Mouse (Mus musculus): ENCODE data around the gene Gli2. TPM values are rescaled to one million over a fixed set of nuclear protein-coding genes. Genes with fewer than 3 reads are reported as not detected.
A peak's percentile ranks its signal among the peaks of the same experiment; 100 is the strongest.

The Gli2 gene
- polyA plus RNA-seq, 1 experiment from 2014 or later: 2.5 TPM

DNA sequence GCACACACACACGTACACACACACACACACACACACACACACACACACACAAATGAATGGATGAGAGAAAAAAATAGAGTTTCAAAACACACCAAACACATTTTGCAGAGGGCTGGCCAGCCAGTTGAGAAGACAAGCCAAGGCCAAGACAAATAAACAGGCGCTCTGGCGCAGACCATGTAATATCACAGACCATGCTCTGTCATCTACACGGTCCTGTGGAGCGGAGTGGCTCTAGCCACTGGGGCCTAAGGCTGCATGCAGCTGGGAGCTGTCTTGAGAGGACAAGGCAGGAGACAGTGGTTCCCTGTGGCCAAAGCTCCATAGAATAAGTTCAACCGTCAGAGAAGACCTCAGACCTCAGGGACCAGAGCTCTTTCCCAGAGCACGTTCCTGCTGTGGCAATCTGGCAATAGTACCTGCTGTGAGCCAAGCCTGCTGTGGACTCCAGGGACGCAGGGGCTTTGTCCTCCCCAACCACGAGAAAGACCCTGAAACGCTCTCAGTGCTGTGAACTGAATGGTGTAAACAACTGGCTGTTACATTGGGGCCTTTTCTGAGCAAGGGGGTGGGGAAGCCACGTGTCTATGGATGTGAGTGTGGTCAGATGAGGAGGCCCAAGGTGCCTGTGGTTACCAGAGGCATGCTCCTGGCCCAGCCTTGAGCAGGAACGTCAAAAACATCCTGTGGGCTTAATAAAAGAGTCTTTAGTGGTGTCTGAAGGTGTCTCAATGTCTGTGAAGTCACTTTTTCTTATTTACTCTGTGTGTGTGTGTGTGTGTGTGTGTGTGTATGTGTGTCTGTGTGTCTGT, 125.7 kb downstream of the Gli2 start:
- no peak overlapping the region for H3K4me2 ChIP-seq
- no peak overlapping the region for H3K27ac ChIP-seq (replicated peaks)
- H3K36me3 ChIP-seq: no peaks in the 10 kb centered on the region
- no peaks in the 10 kb centered on the region for H3K9me3 ChIP-seq
- no peaks in the 10 kb centered on the region for H3K27me3 ChIP-seq
- H3K4me3 ChIP-seq: no peak overlapping the region
- 60% methylated on average over 12 of the region's 12 CpGs for WGBS
- no peak for ATAC-seq (ENCODE audit: low FRiP score, low read depth)
- no peak overlapping the region for H3K9ac ChIP-seq
- H3K4me1 ChIP-seq (replicated peaks): no peaks in the 10 kb centered on the region

- H3K9me3 ChIP-seq: no peaks in the 10 kb centered on the region
- no peak overlapping the region for H3K4me3 ChIP-seq
- H3K9ac ChIP-seq: no peak overlapping the region
- H3K27ac ChIP-seq (replicated peaks): no peak overlapping the region
- no peaks in the 10 kb centered on the region for H3K4me1 ChIP-seq (replicated peaks)
- H3K4me2 ChIP-seq: no peak overlapping the region
- ATAC-seq (ENCODE audit: low FRiP score, low read depth): no peak
- H3K36me3 ChIP-seq: no peaks in the 10 kb centered on the region
- 67% methylated on average over 7 of the region's 7 CpGs for WGBS
- no peaks in the 10 kb centered on the region for H3K27me3 ChIP-seq
Observed at GRCm38 (mm10) chr1:118926556-118926955, 126.9 kb downstream of the Gli2 start.

DNA sequence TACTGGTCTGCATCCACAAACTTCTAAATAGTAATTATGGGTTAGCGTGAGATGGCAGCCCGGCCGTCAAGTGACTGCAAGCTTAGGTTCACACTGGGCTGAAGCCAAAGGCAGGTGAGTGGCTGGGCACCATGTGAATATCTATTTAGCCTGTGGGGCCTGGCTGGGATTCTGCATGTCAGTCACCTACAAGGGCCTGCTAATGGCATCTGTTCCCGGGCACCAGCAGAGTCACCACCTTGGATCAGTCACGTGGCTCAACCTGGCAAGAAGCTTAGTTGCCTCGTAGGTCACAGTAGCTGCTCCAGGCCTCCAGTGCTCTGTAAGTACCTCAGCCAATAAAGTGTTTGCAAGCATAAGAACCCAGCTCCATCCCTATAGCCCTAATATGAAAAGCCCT, 131.2 kb downstream of the Gli2 start:
- H3K4me1 ChIP-seq (replicated peaks): peaks cover 8% of the 10 kb centered on the region; the same call in 1 of the 2 replicates
- WGBS: 76% methylated on average over 6 of the region's 6 CpGs
- H3K27ac ChIP-seq (replicated peaks): no peak overlapping the region
- no peaks in the 10 kb centered on the region for H3K27me3 ChIP-seq
- ATAC-seq (ENCODE audit: low FRiP score, low read depth): no peak
- H3K9me3 ChIP-seq: no peaks in the 10 kb centered on the region
- H3K4me3 ChIP-seq: no peak overlapping the region
- no peak overlapping the region for H3K9ac ChIP-seq
- H3K36me3 ChIP-seq: no peaks in the 10 kb centered on the region
- H3K4me2 ChIP-seq: no peak overlapping the region

GRCm38 (mm10) chr1:118917520-118918220, 135.7 kb downstream of the Gli2 start:
- H3K27ac ChIP-seq (replicated peaks): no peak overlapping the region
- 39% methylated on average over 7 of the region's 7 CpGs for WGBS
- no peak for ATAC-seq (ENCODE audit: low FRiP score, low read depth)

GRCm38 (mm10) chr1:118916477-118917075, 136.8 kb downstream of the Gli2 start:
- Histone ChIP-seq H3K9ac (no peak overlapping the region), H3K4me3 (no peak overlapping the region), H3K4me1 (replicated peaks) (peaks cover 29% of the 10 kb centered on the region), H3K27me3 (no peaks in the 10 kb centered on the region), H3K4me2 (no peak overlapping the region), H3K27ac (replicated peaks) (peak overlapping the region; percentile 32; the same call in 1 of the 2 replicates), H3K9me3 (no peaks in the 10 kb centered on the region), H3K36me3 (no peaks in the 10 kb centered on the region)
- 32% methylated on average over 12 of the region's 12 CpGs for WGBS
- ATAC-seq (ENCODE audit: low FRiP score, low read depth): peak; percentile 61

More at GRCm38 (mm10) chr1:118917520-118918220, 135.7 kb downstream of the Gli2 start:
- Histone ChIP-seq H3K4me2 (no peak overlapping the region), H3K4me3 (no peak overlapping the region), H3K36me3 (no peaks in the 10 kb centered on the region), H3K9me3 (no peaks in the 10 kb centered on the region), H3K27me3 (no peaks in the 10 kb centered on the region), H3K9ac (no peak overlapping the region), H3K4me1 (replicated peaks) (peaks cover 27% of the 10 kb centered on the region)

DNA sequence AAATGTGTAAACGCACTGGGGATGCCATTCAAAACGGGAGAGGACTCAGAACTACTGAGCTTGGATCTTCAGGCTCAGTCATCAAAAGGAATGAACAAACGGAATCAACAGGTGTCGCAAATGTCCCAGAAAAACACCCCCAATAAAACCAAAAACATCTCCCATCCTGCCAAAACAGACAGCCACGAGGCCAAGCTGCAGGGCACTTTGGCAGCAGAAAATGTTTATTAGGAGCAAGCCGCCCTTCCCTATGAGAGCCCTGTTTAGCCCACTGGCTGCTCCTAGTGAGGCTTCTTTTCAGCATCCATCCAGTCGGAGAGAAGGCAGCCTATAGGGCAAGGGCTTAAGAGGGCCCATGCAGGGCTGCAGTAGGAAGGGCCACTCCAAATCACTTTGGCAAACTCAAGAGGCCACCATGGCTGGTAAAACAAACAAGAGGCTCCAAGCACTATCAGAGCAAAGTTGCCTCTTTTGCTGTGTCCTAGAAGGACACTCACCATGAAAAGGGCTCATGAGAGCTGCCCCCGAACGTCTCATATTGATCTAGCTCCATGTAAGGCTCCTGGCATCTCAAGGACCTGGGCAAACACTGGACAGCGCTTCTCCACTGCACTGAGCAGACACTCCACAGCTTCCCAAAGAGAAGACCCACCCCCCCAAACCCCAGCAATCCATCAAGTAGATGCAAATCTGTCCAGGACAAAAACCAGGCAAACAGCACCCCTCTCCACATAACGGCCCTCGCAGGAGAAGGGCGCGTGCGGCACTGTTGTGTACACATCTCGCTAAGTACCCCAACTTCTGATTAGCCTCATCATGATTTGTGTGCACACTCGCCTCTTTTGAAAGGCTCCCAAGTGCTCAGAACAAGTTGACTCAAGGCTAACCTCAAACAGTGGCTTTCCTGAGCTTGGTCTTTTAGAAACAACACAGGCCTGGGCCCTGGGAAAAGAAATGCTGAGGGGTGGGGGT, 139.7 kb downstream of the Gli2 start:
- peaks cover 56% of the 10 kb centered on the region for H3K4me1 ChIP-seq (replicated peaks)
- no peak overlapping the region for H3K27ac ChIP-seq (replicated peaks)
- no peak overlapping the region for H3K9ac ChIP-seq
- 38% methylated on average over 17 of the region's 17 CpGs for WGBS
- peak overlapping the region; percentile 45 for H3K4me2 ChIP-seq
- ATAC-seq (ENCODE audit: low FRiP score, low read depth): no peak
- no peaks in the 10 kb centered on the region for H3K9me3 ChIP-seq
- no peaks in the 10 kb centered on the region for H3K36me3 ChIP-seq
- no peaks in the 10 kb centered on the region for H3K27me3 ChIP-seq
- 0 out of 2 replicates have a peak overlapping the region, but pooled peaks have one; percentile 13 for H3K4me3 ChIP-seq

DNA sequence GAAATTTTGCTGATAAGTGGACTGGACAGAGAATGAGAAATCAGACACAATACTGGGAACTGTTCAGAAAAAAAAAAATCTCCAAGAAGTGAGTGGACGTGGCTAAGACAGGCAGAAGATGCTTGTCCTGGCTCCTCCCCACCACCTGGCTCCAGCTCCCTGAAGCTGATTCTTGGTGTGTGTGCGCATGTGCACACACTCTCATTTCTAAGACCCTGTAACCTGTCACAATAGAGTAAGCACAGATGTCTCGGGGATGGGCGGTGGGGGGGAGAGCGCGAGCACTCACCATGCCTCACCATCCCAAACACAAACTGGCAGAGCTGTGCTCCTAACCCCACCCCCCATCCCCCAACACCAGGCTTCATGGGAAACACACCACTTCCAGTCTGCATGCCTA, 140.5 kb downstream of the Gli2 start:
- H3K4me1 ChIP-seq (replicated peaks): peaks cover 55% of the 10 kb centered on the region
- H3K4me2 ChIP-seq: peak overlapping the region; percentile 45
- H3K9ac ChIP-seq: no peak overlapping the region
- no peak overlapping the region for H3K27ac ChIP-seq (replicated peaks)
- no peaks in the 10 kb centered on the region for H3K27me3 ChIP-seq
- 8% methylated on average over 6 of the region's 6 CpGs for WGBS
- peak overlapping the region; percentile 13; the same call in 1 of the 2 replicates for H3K4me3 ChIP-seq
- no peaks in the 10 kb centered on the region for H3K9me3 ChIP-seq
- H3K36me3 ChIP-seq: no peaks in the 10 kb centered on the region
- ATAC-seq (ENCODE audit: low FRiP score, low read depth): peak; percentile 61; the same call in 1 of the 2 replicates

DNA sequence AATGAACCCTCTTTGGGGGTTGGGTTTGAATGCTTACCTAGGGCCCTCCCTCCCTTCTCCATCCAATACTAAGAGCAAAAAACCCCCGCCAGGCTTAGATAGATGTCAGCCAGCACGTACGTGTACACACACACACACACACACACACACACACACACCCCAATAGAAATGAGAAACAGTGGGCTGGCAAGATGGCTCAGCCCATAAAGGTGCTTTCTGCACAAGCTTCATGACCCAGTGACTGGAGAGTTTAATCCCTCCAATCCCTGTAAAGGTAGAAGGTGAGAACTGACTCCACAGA, 142.0 kb downstream of the Gli2 start:
- Histone ChIP-seq H3K9me3 (no peaks in the 10 kb centered on the region), H3K36me3 (no peaks in the 10 kb centered on the region), H3K4me1 (replicated peaks) (peaks cover 40% of the 10 kb centered on the region), H3K9ac (no peak overlapping the region), H3K4me2 (no peak overlapping the region), H3K27me3 (no peaks in the 10 kb centered on the region), H3K4me3 (no peak overlapping the region), H3K27ac (replicated peaks) (no peak overlapping the region; the same call in 1 of the 2 replicates)
- 18% methylated on average over 3 of the region's 3 CpGs for WGBS
- ATAC-seq (ENCODE audit: low FRiP score, low read depth): no peak

GRCm38 (mm10) chr1:118910693-118911426, 142.6 kb downstream of the Gli2 start:
- no peaks in the 10 kb centered on the region for H3K27me3 ChIP-seq
- H3K36me3 ChIP-seq: no peaks in the 10 kb centered on the region
- no peaks in the 10 kb centered on the region for H3K9me3 ChIP-seq
- H3K4me3 ChIP-seq: no peak overlapping the region
- H3K4me2 ChIP-seq: no peak overlapping the region
- ATAC-seq (ENCODE audit: low FRiP score, low read depth): peak; percentile 43
- H3K27ac ChIP-seq (replicated peaks): peak overlapping the region; percentile 58
- H3K4me1 ChIP-seq (replicated peaks): peaks cover 39% of the 10 kb centered on the region
- no peak overlapping the region for H3K9ac ChIP-seq
- 11% methylated on average over 13 of the region's 13 CpGs for WGBS

DNA sequence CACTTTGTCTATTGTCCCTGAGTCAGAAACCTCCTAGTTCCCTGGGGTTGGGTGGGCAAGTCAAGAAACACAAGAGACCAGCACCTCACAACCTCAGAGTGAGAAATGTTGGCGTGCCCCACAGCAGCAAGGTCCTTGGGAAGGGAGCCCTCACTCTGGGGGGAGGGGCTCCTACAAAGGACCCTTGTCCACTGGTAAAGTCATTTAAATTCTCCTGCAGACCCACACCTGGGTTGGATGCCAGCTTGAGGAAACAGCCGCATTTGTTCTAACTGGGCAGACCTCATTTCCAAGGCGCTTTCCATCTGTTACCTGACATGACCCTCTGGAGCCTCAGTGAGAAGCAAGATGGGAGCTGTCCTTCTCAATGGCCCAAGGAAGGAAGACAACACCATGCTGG, 144.4 kb downstream of the Gli2 start:
- ATAC-seq (ENCODE audit: low FRiP score, low read depth): no peak
- WGBS: 78% methylated on average over 3 of the region's 3 CpGs
- Histone ChIP-seq H3K27ac (replicated peaks) (no peak overlapping the region), H3K9ac (no peak overlapping the region), H3K9me3 (no peaks in the 10 kb centered on the region), H3K4me3 (no peak overlapping the region), H3K4me2 (no peak overlapping the region), H3K36me3 (no peaks in the 10 kb centered on the region), H3K27me3 (no peaks in the 10 kb centered on the region), H3K4me1 (replicated peaks) (peaks cover 54% of the 10 kb centered on the region)

DNA sequence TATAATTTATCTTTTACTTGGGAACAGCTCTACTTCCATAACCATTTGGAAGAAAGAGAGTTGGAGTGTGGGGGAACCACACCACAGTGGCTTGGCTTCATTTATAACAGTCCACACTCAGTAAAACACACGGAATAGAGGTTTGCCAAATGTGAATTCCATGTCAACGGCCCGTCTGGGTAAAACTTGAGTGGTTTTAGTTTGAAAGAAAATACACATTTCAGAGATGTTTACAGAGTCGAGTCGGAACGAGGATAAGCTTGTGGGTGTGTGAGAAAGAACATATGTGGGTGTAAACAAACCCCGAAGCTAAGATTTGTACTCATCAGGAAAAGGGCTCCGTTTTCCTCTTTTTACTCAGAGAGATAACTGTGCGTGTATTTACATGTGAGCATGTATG, 145.8 kb downstream of the Gli2 start:
- no peak for ATAC-seq (ENCODE audit: low FRiP score, low read depth)

More for the DNA sequence above, 145.8 kb downstream of the Gli2 start:
- Histone ChIP-seq H3K27me3 (no peaks in the 10 kb centered on the region), H3K4me2 (no peak overlapping the region), H3K9me3 (no peaks in the 10 kb centered on the region), H3K4me1 (replicated peaks) (peaks cover 43% of the 10 kb centered on the region), H3K36me3 (no peaks in the 10 kb centered on the region), H3K27ac (replicated peaks) (no peak overlapping the region), H3K4me3 (no peak overlapping the region), H3K9ac (no peak overlapping the region)
- 84% methylated on average over 9 of the region's 9 CpGs for WGBS
